Mouse (Mus musculus) heart, adult 2 months (tissue): Measurements from ENCODE around the gene Ston1. TPM values are rescaled to one million over a fixed set of nuclear protein-coding genes. Genes with fewer than 3 reads are reported as not detected.

Source experiments
- DNase-seq, 2 experiments: peaks; one replicate each; pipeline ENCODE4 v3.0.0; 2021
- H3K27ac ChIP-seq: fragments of 200-600 bp; 2 replicates; pipeline ENCODE4 v1.8.1; 2022
- H3K27me3 ChIP-seq: fragments of 200-500 bp; 2 replicates; pipeline ENCODE4 v1.6.1; 2012; ENCODE audit warnings: mild to moderate bottlenecking, low read length, inconsistent platforms, mixed read lengths; ENCODE audit not compliant: control insufficient read depth, insufficient read depth
- H3K36me3 ChIP-seq: fragments of 200-500 bp; 2 replicates; pipeline ENCODE4 v1.6.1; 2012; ENCODE audit warnings: low read length, inconsistent platforms; ENCODE audit not compliant: control insufficient read depth, insufficient read depth
- H3K4me1 ChIP-seq: fragments of 200-500 bp; 2 replicates; pipeline ENCODE4 v1.6.1; 2011; ENCODE audit warnings: low read length; ENCODE audit not compliant: control insufficient read depth, insufficient read depth
- H3K4me3 ChIP-seq: fragments of 200-600 bp; 2 replicates; pipeline ENCODE4 v1.8.1; 2022
- H3K79me2 ChIP-seq: fragments of 200-500 bp; replicated peaks from 2 replicates; pipeline ENCODE4 v1.6.1; 2012; ENCODE audit warnings: mild to moderate bottlenecking, inconsistent platforms, low read length, moderate library complexity, mixed read lengths; ENCODE audit not compliant: control insufficient read depth, insufficient read depth
- H3K9ac ChIP-seq: fragments of 200-500 bp; 2 replicates; pipeline ENCODE4 v1.6.1; 2012; ENCODE audit warnings: low read depth, mild to moderate bottlenecking, control low read depth, inconsistent platforms, low read length, mixed read lengths
- CTCF ChIP-seq: fragments of 200-600 bp; IDR thresholded peaks from 2 replicates; pipeline ENCODE4 v1.8.1; 2022; ENCODE audit warnings: antibody characterized with exemption, mild to moderate bottlenecking, moderate library complexity
- EP300 ChIP-seq: fragments of 200-500 bp; IDR thresholded peaks from 2 replicates; pipeline ENCODE4 v1.6.1; 2011; ENCODE audit warnings: low read depth, low read length, control low read depth; ENCODE audit not compliant: insufficient read depth
- POLR2A ChIP-seq: fragments of 200-500 bp; IDR thresholded peaks from 2 replicates; pipeline ENCODE4 v1.6.1; 2011; ENCODE audit warnings: mild to moderate bottlenecking, low read depth, low read length, control low read depth; ENCODE audit not compliant: insufficient read depth
- WGBS: fragments of 180-500 bp; shearing (Covaris S2); methylation state at CpG from one replicate; pipeline ENCODE4 v1.1.7; 2018; 5-methylcytosine and 5-hydroxymethylcytosine counted together
- intact Hi-C: fragments of 180-260 bp; cut with DNase I; formaldehyde crosslinking; loops from one replicate; pipeline ENCODE4 v1.15.1; 2025
- polyA plus RNA-seq: library from polyadenylated mRNA; depleted of rRNA; stranded (reverse); fragments of >200 nt; gene quantifications from 2 replicates; pipeline ENCODE4 v1.2.3, GENCODE M21; 2012; rRNA removed
- total RNA-seq, 2 experiments: library from RNA; stranded (reverse); gene quantifications; 2 replicates each; pipeline ENCODE4 v1.2.3; 2021

Gene Ston1
- total and polyA plus RNA-seq, 3 experiments: 9.4 to 21.8 (median 18.9) TPM

DNA sequence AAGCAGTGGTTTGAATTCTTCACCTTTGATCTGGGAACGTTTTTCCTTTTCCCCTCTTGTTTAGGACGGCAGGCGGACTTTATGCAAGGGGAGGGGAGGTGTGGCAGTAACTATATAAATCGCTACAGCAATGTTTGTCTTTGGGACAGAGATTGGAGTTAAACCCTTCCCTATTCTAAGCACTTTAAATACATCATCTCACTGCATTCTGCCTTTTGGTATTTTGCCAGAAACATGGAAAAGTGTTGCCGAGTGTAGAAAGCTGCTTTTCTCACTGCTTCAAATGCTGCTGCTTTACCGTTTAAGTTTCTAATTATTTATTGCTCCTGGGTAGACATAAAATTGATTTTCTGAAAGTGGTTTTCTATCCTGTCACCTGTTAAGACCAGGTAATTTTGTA lies 104.9 kb downstream of the Ston1 start:
- Histone ChIP-seq H3K36me3 (no peaks in the 10 kb centered on the region), H3K4me3 (no peak overlapping the region), H3K79me2 (no peaks in the 10 kb centered on the region), H3K4me1 (no peaks in the 10 kb centered on the region), H3K27ac (no peak overlapping the region), H3K27me3 (no peaks in the 10 kb centered on the region), H3K9ac (no peak overlapping the region)
- 31% methylated on average over 6 of the region's 6 CpGs for WGBS
- TF ChIP-seq EP300: no peak
- intact Hi-C loops: no loop called here
- no peak for DNase-seq

DNA sequence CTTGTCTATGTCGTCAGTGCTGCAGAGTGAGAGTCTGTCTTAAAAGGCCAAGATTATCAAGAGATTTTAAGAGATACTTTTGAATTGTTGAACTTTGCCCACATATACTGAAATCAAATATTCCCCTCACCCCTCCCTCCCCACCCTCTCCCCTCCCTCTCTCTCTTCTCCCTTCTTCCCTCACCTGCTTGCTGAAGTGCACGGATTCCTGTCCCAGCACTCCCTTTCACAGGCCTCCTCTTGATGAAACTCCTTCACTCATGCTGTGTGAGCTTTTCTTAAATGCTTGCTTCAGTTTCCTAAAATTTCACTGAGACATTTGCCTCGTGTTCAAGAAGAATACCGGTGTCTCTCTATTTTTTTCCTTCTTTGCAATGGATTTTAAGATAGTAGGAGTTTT lies 105.6 kb downstream of the Ston1 start:
- no peaks in the 10 kb centered on the region for H3K4me1 ChIP-seq
- TF ChIP-seq POLR2A (no peak), EP300 (no peak), CTCF (no peak)
- intact Hi-C loops: no loop called here
- H3K79me2 ChIP-seq: no peaks in the 10 kb centered on the region
- no peak for DNase-seq
- no peak overlapping the region for H3K27ac ChIP-seq
- no peaks in the 10 kb centered on the region for H3K36me3 ChIP-seq
- 52% methylated on average over 4 of the region's 4 CpGs for WGBS
- H3K9ac ChIP-seq: no peak overlapping the region
- H3K27me3 ChIP-seq: no peaks in the 10 kb centered on the region
- H3K4me3 ChIP-seq: no peak overlapping the region

DNA sequence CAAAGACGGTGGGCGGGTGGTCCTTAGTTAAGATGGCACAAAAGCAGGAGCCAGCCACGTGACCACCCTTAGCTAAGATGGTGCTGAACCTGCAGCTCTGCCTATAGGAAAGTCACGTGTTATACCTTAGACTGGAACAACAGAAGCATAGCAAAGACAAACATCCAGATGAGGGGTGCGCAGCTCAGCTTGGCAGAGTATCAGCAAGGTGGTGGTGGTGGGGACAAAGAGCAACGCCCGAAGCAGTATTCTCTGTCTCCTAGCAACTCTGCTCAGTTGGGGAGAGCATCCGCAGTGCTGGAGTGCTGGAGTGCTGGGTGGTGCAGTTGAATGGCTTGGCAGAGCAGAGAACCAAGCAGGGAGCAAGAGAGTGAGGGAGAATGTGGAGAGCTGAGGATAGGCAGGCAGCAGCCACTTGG lies 108.8 kb downstream of the Ston1 start:
- Histone ChIP-seq H3K4me1 (no peaks in the 10 kb centered on the region), H3K27ac (no peak overlapping the region), H3K79me2 (no peaks in the 10 kb centered on the region), H3K36me3 (no peaks in the 10 kb centered on the region), H3K4me3 (no peak overlapping the region), H3K9ac (no peak overlapping the region), H3K27me3 (no peaks in the 10 kb centered on the region)
- DNase-seq: no peak
- intact Hi-C loops: no loop called here
- no peak for TF ChIP-seq POLR2A
- WGBS: 64% methylated on average over 8 of the region's 8 CpGs

Other genes with a start within 250 kb of the Ston1 start
- 1 to 10 TPM; 7.4 to 9.4 TPM for gene Foxn2, start 157.0 kb upstream of the Ston1 start, total RNA-seq
- gene Foxn2, start 157.0 kb upstream of the Ston1 start, polyA plus RNA-seq: 2.6 and 2.8 TPM in 2 replicates
- 1 to 10 TPM; 8.8 to 9.9 TPM for gene Ppp1r21, start 67.6 kb upstream of the Ston1 start, total RNA-seq
- gene Ppp1r21, start 67.6 kb upstream of the Ston1 start, polyA plus RNA-seq: 9.2 and 14.1 TPM in 2 replicates
- gene Gtf2a1l, start 71.0 kb downstream of the Ston1 start, total RNA-seq: not detected
- gene Gtf2a1l, start 71.0 kb downstream of the Ston1 start, polyA plus RNA-seq: 0.14 and 0.23 TPM in 2 replicates
- not detected for gene Lhcgr, start 194.3 kb downstream of the Ston1 start, total RNA-seq
- 0.03 and 0.06 TPM in 2 replicates for gene Lhcgr, start 194.3 kb downstream of the Ston1 start, polyA plus RNA-seq